Mouse (Mus musculus) C2C12 (cell line): ENCODE measurements at regions not wholly inside any gene's neighbourhood (a gene's known extent, or its start where the extent isn't known, plus 50 kb on each side); places are given as distances from the start of the nearest gene placed in this dataset.

Experiments
- H3K27me3 ChIP-seq: one replicate; pipeline ENCODE4 v1.6.1; 2011; ENCODE audit not compliant: control insufficient read depth, insufficient read depth, insufficient read length
- H3K36me3 ChIP-seq: one replicate; pipeline ENCODE4 v1.6.1; 2011; ENCODE audit not compliant: control insufficient read depth, insufficient read depth
- H3K4me3 ChIP-seq: one replicate; pipeline ENCODE4 v1.5.1; 2011; ENCODE audit warnings: mild to moderate bottlenecking, control low read depth; ENCODE audit not compliant: poor library complexity, insufficient read depth, severe bottlenecking
- H3K79me2 ChIP-seq: one replicate; pipeline ENCODE4 v1.6.1; 2011; ENCODE audit not compliant: control insufficient read depth, insufficient read depth
- H3K79me3 ChIP-seq: one replicate; pipeline ENCODE4 v1.6.1; 2011; ENCODE audit warnings: low read depth, control low read depth
- H3ac ChIP-seq: one replicate; pipeline ENCODE3; 2011; ENCODE audit warnings: low read depth; ENCODE audit not compliant: control insufficient read depth, insufficient read length
- CEBPB ChIP-seq: IDR thresholded peaks from one replicate; pipeline ENCODE4 v1.6.1; 2011; ENCODE audit warnings: low read depth, mild to moderate bottlenecking, control low read depth, moderate library complexity
- CTCF ChIP-seq: IDR thresholded peaks from one replicate; pipeline ENCODE4 v1.5.1; 2011; ENCODE audit not compliant: control insufficient read depth, insufficient read depth, insufficient read length
- FOSL1 ChIP-seq: IDR thresholded peaks from one replicate; pipeline ENCODE4 v1.8.0; 2011; ENCODE audit warnings: mild to moderate bottlenecking, low read length; ENCODE audit not compliant: poor library complexity, insufficient read depth, severe bottlenecking
- MAX ChIP-seq: IDR thresholded peaks from one replicate; pipeline ENCODE4 v1.6.1; 2011; ENCODE audit warnings: mild to moderate bottlenecking, control low read depth
- MYOD1 ChIP-seq: IDR thresholded peaks from one replicate; pipeline ENCODE4 v1.6.1; 2011; ENCODE audit warnings: low read depth; ENCODE audit not compliant: control insufficient read depth, insufficient read length
- MYOG ChIP-seq: IDR thresholded peaks from one replicate; pipeline ENCODE4 v1.6.1; 2011; ENCODE audit not compliant: control insufficient read depth, insufficient read length; ENCODE audit errors: extremely low read depth
- USF1 ChIP-seq: IDR thresholded peaks from one replicate; pipeline ENCODE4 v1.6.1; 2011; ENCODE audit warnings: low read depth, mild to moderate bottlenecking, control low read depth, moderate library complexity

DNA sequence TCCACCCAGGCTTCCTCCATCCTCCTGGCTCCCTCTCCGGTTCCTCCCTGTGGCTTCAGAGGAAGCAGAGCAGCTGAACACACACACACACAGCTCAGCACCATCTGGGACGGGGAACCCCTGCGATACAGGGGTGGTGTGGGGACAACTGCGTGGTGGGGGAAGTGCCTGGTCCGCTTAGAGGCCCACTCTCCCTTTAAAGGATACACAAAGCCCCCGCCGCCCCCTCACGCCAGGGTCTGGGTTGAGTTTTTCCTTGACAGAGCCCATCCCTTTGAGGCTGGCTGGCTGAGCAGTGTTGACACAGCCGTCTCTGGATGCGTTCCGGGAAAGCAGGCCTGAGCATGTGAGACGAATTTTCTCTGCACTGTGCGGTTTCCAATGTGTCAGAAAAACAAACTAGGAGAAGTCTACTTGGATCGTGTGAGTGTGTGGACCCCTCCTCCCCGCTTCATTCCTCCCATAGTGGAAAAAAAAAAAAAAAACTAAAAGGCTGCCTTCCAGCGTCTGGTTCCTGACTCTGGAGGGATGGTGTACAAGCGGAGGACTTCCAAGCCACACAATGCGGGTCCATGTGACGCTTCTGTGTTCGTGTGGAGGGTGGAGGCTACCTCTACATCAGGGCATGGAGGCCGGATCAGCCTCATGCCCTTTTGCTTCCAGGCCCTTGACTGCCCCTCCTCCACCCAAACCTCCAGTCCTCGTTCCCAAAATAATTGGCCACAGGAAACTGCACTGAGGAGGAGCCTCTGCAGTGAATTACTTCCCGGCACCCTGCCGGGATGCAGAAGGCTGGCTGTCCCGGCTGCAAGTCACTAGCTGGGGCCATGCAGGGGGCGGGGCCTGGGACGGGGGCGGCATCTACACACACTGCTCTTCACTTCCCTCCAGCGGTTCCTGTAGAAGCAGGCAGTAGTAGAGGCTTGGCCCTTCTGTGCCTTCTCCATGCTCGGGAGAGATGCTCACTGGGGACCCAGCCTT, 120.0 kb downstream of the Rpl14 start:
- no peaks in the 10 kb centered on the region for H3K79me3 ChIP-seq
- no peak overlapping the region for H3ac ChIP-seq
- H3K36me3 ChIP-seq: no peaks in the 10 kb centered on the region
- TF ChIP-seq USF1 (no peak), CTCF (no peak)
- no peak overlapping the region for H3K4me3 ChIP-seq
- H3K27me3 ChIP-seq: no peaks in the 10 kb centered on the region
- no peaks in the 10 kb centered on the region for H3K79me2 ChIP-seq

- Histone ChIP-seq H3K36me3 (no peaks in the 10 kb centered on the region), H3ac (no peak overlapping the region), H3K79me2 (no peaks in the 10 kb centered on the region), H3K27me3 (no peaks in the 10 kb centered on the region), H3K79me3 (no peaks in the 10 kb centered on the region), H3K4me3 (no peak overlapping the region)
- TF ChIP-seq FOSL1: no peak
- TF ChIP-seq MAX: no peak
- no peak for TF ChIP-seq USF1
- TF ChIP-seq CTCF: no peak
- no peak for TF ChIP-seq MYOD1
- TF ChIP-seq CEBPB: no peak
- no peak for TF ChIP-seq MYOG
These were observed 120.7 kb downstream of the Rpl14 start for GRCm38 (mm10) chr9:120691971-120692401.

DNA sequence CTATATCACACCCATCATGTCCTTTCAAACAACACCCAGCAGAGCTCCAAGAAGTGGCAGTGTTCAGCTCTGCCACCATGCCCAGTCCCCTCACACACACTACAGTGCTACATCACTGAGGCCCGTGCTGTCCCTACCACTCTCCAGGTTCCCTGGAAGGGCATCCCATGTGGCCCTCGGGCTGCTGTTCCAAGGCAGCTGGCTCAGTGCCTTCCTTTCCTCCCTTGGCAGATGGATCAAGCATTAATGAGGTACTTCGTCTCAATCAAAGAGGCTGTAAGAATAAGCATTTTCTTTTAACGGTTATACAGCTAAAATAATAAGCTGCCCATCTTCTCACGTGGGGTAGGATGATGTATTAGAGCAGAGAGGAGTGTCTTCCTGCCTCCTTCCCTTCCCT, 123.2 kb downstream of the Rpl14 start:
- Histone ChIP-seq H3ac (no peak overlapping the region), H3K79me3 (no peaks in the 10 kb centered on the region), H3K27me3 (no peaks in the 10 kb centered on the region), H3K36me3 (no peaks in the 10 kb centered on the region), H3K4me3 (no peak overlapping the region), H3K79me2 (no peaks in the 10 kb centered on the region)
- TF ChIP-seq CTCF (no peak), MAX (no peak), MYOD1 (no peak), CEBPB (no peak), FOSL1 (no peak), USF1 (no peak), MYOG (no peak)

DNA sequence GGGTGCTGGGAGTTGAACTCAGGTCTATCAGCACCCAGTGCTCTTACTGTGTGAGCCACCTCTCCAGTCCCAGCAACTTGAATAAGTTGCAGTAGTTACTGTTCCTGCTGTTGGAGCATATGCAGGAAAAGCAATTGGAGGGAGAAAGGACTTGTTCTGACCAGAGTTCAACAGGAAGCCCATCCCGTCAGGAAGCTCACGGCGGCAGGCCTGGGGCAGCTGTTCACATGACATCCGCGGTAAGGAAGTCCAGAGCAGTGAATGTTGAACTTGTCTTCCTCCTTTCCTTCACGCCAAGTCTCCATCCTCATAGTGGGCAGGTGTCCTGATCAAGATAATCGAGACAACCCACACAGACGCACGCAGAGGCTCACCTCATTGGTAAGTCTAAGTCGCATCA, 124.7 kb downstream of the Rpl14 start:
- no peaks in the 10 kb centered on the region for H3K27me3 ChIP-seq
- TF ChIP-seq USF1: no peak
- TF ChIP-seq CTCF: no peak
- TF ChIP-seq MAX: no peak
- TF ChIP-seq CEBPB: no peak
- TF ChIP-seq MYOD1: no peak
- TF ChIP-seq FOSL1: no peak
- TF ChIP-seq MYOG: no peak

DNA sequence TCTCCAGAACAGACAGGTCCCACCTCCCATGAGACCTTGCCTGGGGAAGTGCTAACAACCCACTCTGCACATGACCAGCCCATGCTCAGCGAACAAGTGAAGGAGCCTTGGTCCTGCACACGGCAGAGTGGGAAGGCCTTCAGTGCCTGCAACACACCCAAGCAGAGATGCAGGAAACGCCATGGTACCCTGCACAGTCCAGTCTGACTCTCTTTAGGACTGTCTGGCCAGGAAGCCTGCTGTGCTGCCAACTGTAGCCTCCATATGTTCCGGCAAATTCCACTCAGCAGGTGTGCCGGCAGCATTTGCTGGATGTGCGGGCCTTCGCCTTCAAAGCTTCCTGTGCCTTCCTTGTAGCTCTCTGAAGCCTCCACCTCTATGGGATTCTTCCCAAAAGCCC, 126.5 kb downstream of the Rpl14 start:
- TF ChIP-seq CEBPB (no peak), MAX (no peak), USF1 (no peak), CTCF (no peak), MYOD1 (no peak), MYOG (no peak), FOSL1 (no peak)
- no peaks in the 10 kb centered on the region for H3K27me3 ChIP-seq
- H3ac ChIP-seq: no peak overlapping the region
- no peaks in the 10 kb centered on the region for H3K79me3 ChIP-seq
- no peak overlapping the region for H3K4me3 ChIP-seq
- H3K79me2 ChIP-seq: no peaks in the 10 kb centered on the region
- no peaks in the 10 kb centered on the region for H3K36me3 ChIP-seq

More for the DNA sequence above, 124.7 kb downstream of the Rpl14 start:
- Histone ChIP-seq H3K79me2 (no peaks in the 10 kb centered on the region), H3ac (no peak overlapping the region), H3K4me3 (no peak overlapping the region), H3K36me3 (no peaks in the 10 kb centered on the region), H3K79me3 (no peaks in the 10 kb centered on the region)

DNA sequence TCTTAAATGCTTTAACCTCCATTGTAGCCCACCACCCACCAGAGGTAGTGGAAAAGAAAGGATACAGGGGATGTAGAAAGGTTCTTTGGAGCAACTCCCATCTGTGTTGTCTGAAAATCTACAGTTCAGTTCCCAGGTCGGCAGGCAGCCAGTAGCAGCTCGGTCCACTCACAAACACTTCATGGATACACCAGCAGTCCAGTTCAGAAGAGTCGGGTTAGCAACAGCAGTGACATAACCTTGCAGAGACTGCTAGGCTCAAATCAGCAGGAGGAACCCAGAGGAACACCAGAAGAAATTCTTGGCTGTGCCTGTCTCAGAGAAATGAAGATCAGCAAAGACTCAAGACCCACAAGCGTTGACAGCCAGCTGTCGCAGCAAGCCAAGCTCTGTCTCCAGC, 128.5 kb downstream of the Rpl14 start:
- no peak overlapping the region for H3K4me3 ChIP-seq
- H3K79me2 ChIP-seq: no peaks in the 10 kb centered on the region
- H3K27me3 ChIP-seq: no peaks in the 10 kb centered on the region
- no peaks in the 10 kb centered on the region for H3K79me3 ChIP-seq
- no peak overlapping the region for H3ac ChIP-seq
- H3K36me3 ChIP-seq: no peaks in the 10 kb centered on the region
- TF ChIP-seq MAX (no peak), MYOG (no peak), USF1 (no peak), CEBPB (no peak), CTCF (no peak), FOSL1 (no peak), MYOD1 (no peak)
